Mouse (Mus musculus): Measurements from ENCODE around the gene Gast. TPM values are rescaled to one million over a fixed set of nuclear protein-coding genes. Genes with fewer than 3 reads are reported as not detected.
A peak's percentile ranks its signal among the peaks of the same experiment; 100 is the strongest.
"Not testable (repeated sequence)": the region's sequence is repeated elsewhere in the genome, so short reads cannot be mapped to it uniquely, and the experiment has no call there.

The Gast gene
- not detected for total RNA-seq (2021)

GRCm38 (mm10) chr11:100333944-100334457 is at the start of gene Gast:
Gast (plus strand) TSS chr11:100334407.
- intact Hi-C loops (cut with DNase I) = no loop called here

GRCm38 (mm10) chr11:100284988-100285387 is 49.2 kb upstream of the Gast start:
- DNase-seq = no peak
- intact Hi-C loops (cut with DNase I) = loop anchor here (5.0 kb wide), 1 partner anchor 908 kb away; no protein-coding TSS in a partner anchor

More at GRCm38 (mm10) chr11:100333944-100334457, at the start of gene Gast:
- no peak for DNase-seq

GRCm38 (mm10) chr11:100287024-100287423 is 47.2 kb upstream of the Gast start:
- DNase-seq = peak; percentile 53 to 60
- intact Hi-C loops (cut with DNase I) = no loop called here

- intact Hi-C loops (cut with DNase I) = no loop called here
Observed at GRCm38 (mm10) chr11:100288942-100289341, 45.3 kb upstream of the Gast start.

GRCm38 (mm10) chr11:100290235-100290634 is 44.0 kb upstream of the Gast start:
- intact Hi-C loops (cut with DNase I) = no loop called here
- peak in 1 of 2 experiments; percentile 20 for DNase-seq

More at GRCm38 (mm10) chr11:100288942-100289341, 45.3 kb upstream of the Gast start:
- DNase-seq = peak; percentile 13 to 18

GRCm38 (mm10) chr11:100292884-100293283 is 41.3 kb upstream of the Gast start:
- no peak for DNase-seq
- intact Hi-C loops (cut with DNase I) = no loop called here

GRCm38 (mm10) chr11:100295308-100295707 is 38.9 kb upstream of the Gast start:
- DNase-seq = peak; percentile 80 to 91
- intact Hi-C loops (cut with DNase I) = loop anchor here (5.0 kb wide), 3 partner anchors 128 to 913 kb away; no protein-coding TSS in a partner anchor

GRCm38 (mm10) chr11:100297801-100298200 is 36.4 kb upstream of the Gast start:
- DNase-seq = peak in 1 of 2 experiments; percentile 15
- intact Hi-C loops (cut with DNase I) = loop anchor here (5.0 kb wide), 3 partner anchors 130 to 916 kb away; no protein-coding TSS in a partner anchor

GRCm38 (mm10) chr11:100298274-100299036 is 35.8 kb upstream of the Gast start:
- peak; percentile 80 to 90 for DNase-seq
- intact Hi-C loops (cut with DNase I) = loop anchor here (5.0 kb wide), 3 partner anchors 131 to 916 kb away; no protein-coding TSS in a partner anchor

- DNase-seq = peak; percentile 42 to 72
- intact Hi-C loops (cut with DNase I) = no loop called here
Observed at GRCm38 (mm10) chr11:100300293-100300692, 33.9 kb upstream of the Gast start.

GRCm38 (mm10) chr11:100301292-100301691 is 32.9 kb upstream of the Gast start:
- intact Hi-C loops (cut with DNase I) = no loop called here
- no peak for DNase-seq

GRCm38 (mm10) chr11:100307900-100308299 is 26.3 kb upstream of the Gast start:
- no peak for DNase-seq
- intact Hi-C loops (cut with DNase I) = no loop called here

GRCm38 (mm10) chr11:100308672-100309071 is 25.5 kb upstream of the Gast start:
- not testable (repeated sequence) for DNase-seq

GRCm38 (mm10) chr11:100311656-100312055 is 22.6 kb upstream of the Gast start:
- intact Hi-C loops (cut with DNase I) = no loop called here
- DNase-seq = no peak

More at GRCm38 (mm10) chr11:100308672-100309071, 25.5 kb upstream of the Gast start:
- intact Hi-C loops (cut with DNase I) = not testable (repeated sequence)

- DNase-seq = peak; percentile 60 to 61
- intact Hi-C loops (cut with DNase I) = no loop called here
Observed at GRCm38 (mm10) chr11:100312096-100312679, 22.0 kb upstream of the Gast start.

GRCm38 (mm10) chr11:100313424-100313823 is 20.8 kb upstream of the Gast start:
- intact Hi-C loops (cut with DNase I) = no loop called here

GRCm38 (mm10) chr11:100315439-100315838 is 18.8 kb upstream of the Gast start:
- no peak for DNase-seq
- intact Hi-C loops (cut with DNase I) = no loop called here

More at GRCm38 (mm10) chr11:100313424-100313823, 20.8 kb upstream of the Gast start:
- DNase-seq = no peak

GRCm38 (mm10) chr11:100317826-100318380 is 16.3 kb upstream of the Gast start:
- DNase-seq = no peak
- intact Hi-C loops (cut with DNase I) = no loop called here

GRCm38 (mm10) chr11:100318529-100319451 is 15.4 kb upstream of the Gast start:
- no peak for DNase-seq
- intact Hi-C loops (cut with DNase I) = no loop called here

Measured in heart, postnatal 10 days (tissue).